Mouse (Mus musculus): ENCODE data around the gene Slc25a39. TPM values are rescaled to one million over a fixed set of nuclear protein-coding genes. Genes with fewer than 3 reads are reported as not detected.

Slc25a39 gene
- polyA plus RNA-seq, 1 experiment from 2014 or later: 274 TPM

GRCm38 (mm10) chr11:102425555-102426316, 18.0 kb upstream of the Slc25a39 start:
- H3K4me2 ChIP-seq (replicated peaks; ENCODE audit: low read depth, low read length): no peak overlapping the region
- no peak overlapping the region for H3K9ac ChIP-seq (ENCODE audit: low read depth, low read length)
- H3K4me1 ChIP-seq (ENCODE audit: control insufficient read depth, insufficient read depth, low read length): 0 out of 2 replicates have a peak, but pooled peaks cover 7% of the 10 kb centered on the region
- H3K27me3 ChIP-seq (ENCODE audit: control insufficient read depth, insufficient read depth, low read length): no peaks in the 10 kb centered on the region; the same call in 1 of the 2 replicates
- no peaks in the 10 kb centered on the region for H3K36me3 ChIP-seq (ENCODE audit: control insufficient read depth, insufficient read depth, low read length)
- no peaks in the 10 kb centered on the region for H3K9me3 ChIP-seq (ENCODE audit: control insufficient read depth, low read length)
- H3K4me3 ChIP-seq (ENCODE audit: low read length): no peak overlapping the region
- 82% methylated on average over 8 of the region's 8 CpGs for WGBS
- ATAC-seq (ENCODE audit: low FRiP score, low TSS enrichment): no peak
- H3K27ac ChIP-seq (ENCODE audit: low read depth, low read length): no peak overlapping the region

GRCm38 (mm10) chr11:102424666-102425065, 16.9 kb upstream of the Slc25a39 start:
- H3K4me2 ChIP-seq (replicated peaks; ENCODE audit: low read depth, low read length): no peak overlapping the region
- 80% methylated on average over 6 of the region's 6 CpGs for WGBS
- no peaks in the 10 kb centered on the region for H3K36me3 ChIP-seq (ENCODE audit: control insufficient read depth, insufficient read depth, low read length)
- no peak overlapping the region for H3K9ac ChIP-seq (ENCODE audit: low read depth, low read length)
- no peak overlapping the region for H3K4me3 ChIP-seq (ENCODE audit: low read length)
- H3K4me1 ChIP-seq (ENCODE audit: control insufficient read depth, insufficient read depth, low read length): 0 out of 2 replicates have a peak, but pooled peaks cover 4% of the 10 kb centered on the region
- no peak overlapping the region for H3K27ac ChIP-seq (ENCODE audit: low read depth, low read length)
- no peak for ATAC-seq (ENCODE audit: low FRiP score, low TSS enrichment)
- H3K27me3 ChIP-seq (ENCODE audit: control insufficient read depth, insufficient read depth, low read length): no peaks in the 10 kb centered on the region; the same call in 1 of the 2 replicates
- no peaks in the 10 kb centered on the region for H3K9me3 ChIP-seq (ENCODE audit: control insufficient read depth, low read length)

GRCm38 (mm10) chr11:102421559-102421958, 13.8 kb upstream of the Slc25a39 start:
- H3K9ac ChIP-seq (ENCODE audit: low read depth, low read length): no peak overlapping the region
- 0 out of 2 replicates have a peak, but pooled peaks have one; percentile 35 for ATAC-seq (ENCODE audit: low FRiP score, low TSS enrichment)
- no peaks in the 10 kb centered on the region for H3K27me3 ChIP-seq (ENCODE audit: control insufficient read depth, insufficient read depth, low read length)
- no peaks in the 10 kb centered on the region for H3K4me1 ChIP-seq (ENCODE audit: control insufficient read depth, insufficient read depth, low read length)
- 24% methylated on average over 8 of the region's 8 CpGs for WGBS
- H3K4me3 ChIP-seq (ENCODE audit: low read length): no peak overlapping the region
- H3K9me3 ChIP-seq (ENCODE audit: control insufficient read depth, low read length): no peaks in the 10 kb centered on the region
- no peaks in the 10 kb centered on the region for H3K36me3 ChIP-seq (ENCODE audit: control insufficient read depth, insufficient read depth, low read length)
- H3K27ac ChIP-seq (ENCODE audit: low read depth, low read length): no peak overlapping the region
- no peak overlapping the region for H3K4me2 ChIP-seq (replicated peaks; ENCODE audit: low read depth, low read length)

GRCm38 (mm10) chr11:102418887-102419286, 11.1 kb upstream of the Slc25a39 start:
- H3K4me2 ChIP-seq (replicated peaks; ENCODE audit: low read depth, low read length): no peak overlapping the region
- H3K36me3 ChIP-seq (ENCODE audit: control insufficient read depth, insufficient read depth, low read length): no peaks in the 10 kb centered on the region
- no peak overlapping the region for H3K27ac ChIP-seq (ENCODE audit: low read depth, low read length)
- no peak for ATAC-seq (ENCODE audit: low FRiP score, low TSS enrichment)
- no peaks in the 10 kb centered on the region for H3K4me1 ChIP-seq (ENCODE audit: control insufficient read depth, insufficient read depth, low read length)
- H3K9ac ChIP-seq (ENCODE audit: low read depth, low read length): no peak overlapping the region
- no peaks in the 10 kb centered on the region for H3K9me3 ChIP-seq (ENCODE audit: control insufficient read depth, low read length)
- H3K4me3 ChIP-seq (ENCODE audit: low read length): no peak overlapping the region
- H3K27me3 ChIP-seq (ENCODE audit: control insufficient read depth, insufficient read depth, low read length): no peaks in the 10 kb centered on the region

- no peak overlapping the region for H3K4me3 ChIP-seq (ENCODE audit: low read length)
- no peaks in the 10 kb centered on the region for H3K36me3 ChIP-seq (ENCODE audit: control insufficient read depth, insufficient read depth, low read length)
- no peak overlapping the region for H3K4me2 ChIP-seq (replicated peaks; ENCODE audit: low read depth, low read length)
- H3K27ac ChIP-seq (ENCODE audit: low read depth, low read length): no peak overlapping the region
- WGBS: 92% methylated on average over 1 of the region's 1 CpGs
- H3K9ac ChIP-seq (ENCODE audit: low read depth, low read length): no peak overlapping the region
- H3K4me1 ChIP-seq (ENCODE audit: control insufficient read depth, insufficient read depth, low read length): no peaks in the 10 kb centered on the region
- H3K9me3 ChIP-seq (ENCODE audit: control insufficient read depth, low read length): no peaks in the 10 kb centered on the region
- no peak for ATAC-seq (ENCODE audit: low FRiP score, low TSS enrichment)
- no peaks in the 10 kb centered on the region for H3K27me3 ChIP-seq (ENCODE audit: control insufficient read depth, insufficient read depth, low read length)
These were observed 9.4 kb upstream of the Slc25a39 start for GRCm38 (mm10) chr11:102417160-102417559.

GRCm38 (mm10) chr11:102415034-102415802, 7.5 kb upstream of the Slc25a39 start:
- Histone ChIP-seq H3K9me3 (ENCODE audit: control insufficient read depth, low read length) (no peaks in the 10 kb centered on the region), H3K27me3 (ENCODE audit: control insufficient read depth, insufficient read depth, low read length) (no peaks in the 10 kb centered on the region), H3K27ac (ENCODE audit: low read depth, low read length) (no peak overlapping the region), H3K4me1 (ENCODE audit: control insufficient read depth, insufficient read depth, low read length) (no peaks in the 10 kb centered on the region), H3K4me3 (ENCODE audit: low read length) (no peak overlapping the region), H3K9ac (ENCODE audit: low read depth, low read length) (no peak overlapping the region), H3K36me3 (ENCODE audit: control insufficient read depth, insufficient read depth, low read length) (no peaks in the 10 kb centered on the region), H3K4me2 (replicated peaks; ENCODE audit: low read depth, low read length) (no peak overlapping the region)
- no peak for ATAC-seq (ENCODE audit: low FRiP score, low TSS enrichment)
- WGBS: 77% methylated on average over 10 of the region's 10 CpGs

GRCm38 (mm10) chr11:102413059-102413458, 5.3 kb upstream of the Slc25a39 start:
- Histone ChIP-seq H3K4me1 (ENCODE audit: control insufficient read depth, insufficient read depth, low read length) (no peaks in the 10 kb centered on the region), H3K27me3 (ENCODE audit: control insufficient read depth, insufficient read depth, low read length) (no peaks in the 10 kb centered on the region), H3K27ac (ENCODE audit: low read depth, low read length) (no peak overlapping the region), H3K36me3 (ENCODE audit: control insufficient read depth, insufficient read depth, low read length) (no peaks in the 10 kb centered on the region), H3K4me3 (ENCODE audit: low read length) (no peak overlapping the region), H3K9ac (ENCODE audit: low read depth, low read length) (no peak overlapping the region), H3K9me3 (ENCODE audit: control insufficient read depth, low read length) (no peaks in the 10 kb centered on the region), H3K4me2 (replicated peaks; ENCODE audit: low read depth, low read length) (no peak overlapping the region)
- 79% methylated on average over 8 of the region's 8 CpGs for WGBS
- no peak for ATAC-seq (ENCODE audit: low FRiP score, low TSS enrichment)

GRCm38 (mm10) chr11:102411704-102412103, 4.0 kb upstream of the Slc25a39 start:
- Histone ChIP-seq H3K27ac (ENCODE audit: low read depth, low read length) (no peak overlapping the region), H3K9ac (ENCODE audit: low read depth, low read length) (no peak overlapping the region), H3K36me3 (ENCODE audit: control insufficient read depth, insufficient read depth, low read length) (no peaks in the 10 kb centered on the region), H3K27me3 (ENCODE audit: control insufficient read depth, insufficient read depth, low read length) (no peaks in the 10 kb centered on the region), H3K4me1 (ENCODE audit: control insufficient read depth, insufficient read depth, low read length) (no peaks in the 10 kb centered on the region), H3K4me2 (replicated peaks; ENCODE audit: low read depth, low read length) (no peak overlapping the region), H3K9me3 (ENCODE audit: control insufficient read depth, low read length) (no peaks in the 10 kb centered on the region), H3K4me3 (ENCODE audit: low read length) (no peak overlapping the region)
- no peak for ATAC-seq (ENCODE audit: low FRiP score, low TSS enrichment)
- whole genome bisulfite sequencing: 7% methylated on average over 11 of the region's 11 CpGs

- Histone ChIP-seq H3K27ac (ENCODE audit: low read depth, low read length) (no peak overlapping the region), H3K4me2 (replicated peaks; ENCODE audit: low read depth, low read length) (no peak overlapping the region), H3K9ac (ENCODE audit: low read depth, low read length) (no peak overlapping the region), H3K36me3 (ENCODE audit: control insufficient read depth, insufficient read depth, low read length) (no peaks in the 10 kb centered on the region), H3K27me3 (ENCODE audit: control insufficient read depth, insufficient read depth, low read length) (no peaks in the 10 kb centered on the region), H3K4me1 (ENCODE audit: control insufficient read depth, insufficient read depth, low read length) (peaks cover 5% of the 10 kb centered on the region), H3K4me3 (ENCODE audit: low read length) (no peak overlapping the region), H3K9me3 (ENCODE audit: control insufficient read depth, low read length) (no peaks in the 10 kb centered on the region)
- WGBS: 73% methylated on average over 3 of the region's 3 CpGs
- no peak for ATAC-seq (ENCODE audit: low FRiP score, low TSS enrichment)
These were observed 3.3 kb upstream of the Slc25a39 start for GRCm38 (mm10) chr11:102411061-102411460.
